22 mouse cellular contexts compared by ENCODE assay signal in genomic region chr16:6640330-6640729, GRCm38 (mm10).
"Had no signal": no experiment of that assay in that cellular context is flagged by ENCODE, and none has a peak within 500 bp of the region (broad histone marks: within the 10 kb centered on the region; RNA-seq: fewer than 3 reads in every experiment).

No protein-coding gene starts in this region.

- ATAC-seq: hindbrain, embryonic 16.5 days; hindbrain, postnatal 0 days; inflammation-experienced regulatory T-cells, adult 6 months; intestine, embryonic 15.5 days; intestine, embryonic 16.5 days; intestine, postnatal 0 days had no signal

- DNase-seq: heart, postnatal 10 days; heart, postnatal 14 days; heart, postnatal 36 days; heart, postnatal 4 days; kidney, adult 11 months; kidney, adult 18-20 months; kidney, adult 2 months; kidney, adult 8-10 months; kidney, adult 9 months; kidney, postnatal 10 days; kidney, postnatal 14 days; kidney, postnatal 25 days; kidney, postnatal 36 days; kidney, postnatal 4 days; layer of hippocampus, adult 9-11 months; layer of hippocampus, postnatal 36 days had no signal
